In genomic region chr11:103916807-103917206, GRCm38 (mm10) we compare ENCODE assay signal across 23 mouse cellular contexts. TPM values are rescaled to one million over a fixed set of nuclear protein-coding genes. Genes with fewer than 3 reads are reported as not detected.
DNase-seq lines count a peak whose midpoint lies in the region.
"Had no signal": no experiment of that assay in that cellular context is flagged by ENCODE, and none has a peak within 500 bp of the region (broad histone marks: within the 10 kb centered on the region; RNA-seq: fewer than 3 reads in every experiment).

No protein-coding gene starts in this region.

- H3K4me3 ChIP-seq in heart, embryonic 10.5 days = no peak overlapping the region
- H3K4me3 ChIP-seq: embryonic facial prominence, embryonic 13.5 days; embryonic facial prominence, embryonic 15.5 days; erythroblast, embryonic 14.5 days; forebrain, embryonic 10.5 days; forebrain, embryonic 12.5 days had no signal

- H3K27me3 ChIP-seq in heart, embryonic 10.5 days (ENCODE audit: insufficient read depth, poor library complexity, severe bottlenecking) = no peaks in the 10 kb centered on the region
- H3K27me3 ChIP-seq: embryonic facial prominence, embryonic 13.5 days; embryonic facial prominence, embryonic 15.5 days; forebrain, embryonic 12.5 days; Patski had no signal

- WGBS in heart, embryonic 10.5 days = 81% methylated on average over 7 of the region's 7 CpGs

- DNase-seq in heart, adult 11 months = peak; percentile 52
- DNase-seq in heart, embryonic 10.5 days (ENCODE audit: low spot score) = no peak
- peak; percentile 36 to 37 for DNase-seq in right cerebral cortex, adult 2 months (ENCODE audit: low spot score in 2 of 2)
- DNase-seq in right cerebral cortex, postnatal 25 days = no peak
- peak; percentile 64 for DNase-seq in brain, adult 2 months (ENCODE audit: low read depth, low spot score)
- DNase-seq in layer of hippocampus, postnatal 10 days (ENCODE audit: low spot score in 2 of 2) = no peak
- DNase-seq: adrenal gland, adult 8-10 months; adrenal gland, postnatal 14 days; adrenal gland, postnatal 36 days; cerebellum, adult 11 months; cerebellum, adult 18-20 months; cerebellum, adult 8-10 months; cerebellum, adult 9-11 months; cerebellum, postnatal 14 days; cerebellum, postnatal 36 days; embryo, embryonic 11 days had no signal

- H3K36me3 ChIP-seq in heart, embryonic 10.5 days = peaks cover 25% of the 10 kb centered on the region

- no peaks in the 10 kb centered on the region for H3K4me1 ChIP-seq in heart, embryonic 10.5 days
- H3K4me1 ChIP-seq: embryonic facial prominence, embryonic 13.5 days; embryonic facial prominence, embryonic 15.5 days; forebrain, embryonic 10.5 days; forebrain, embryonic 12.5 days had no signal

- no peak overlapping the region for H3K27ac ChIP-seq in heart, embryonic 10.5 days
- H3K27ac ChIP-seq: embryonic facial prominence, embryonic 13.5 days; embryonic facial prominence, embryonic 15.5 days; forebrain, embryonic 10.5 days; forebrain, embryonic 12.5 days had no signal

- H3K9me3 ChIP-seq in heart, embryonic 10.5 days = no peaks in the 10 kb centered on the region
- H3K9me3 ChIP-seq: embryonic facial prominence, embryonic 13.5 days; embryonic facial prominence, embryonic 15.5 days; forebrain, embryonic 10.5 days; forebrain, embryonic 12.5 days; G1E had no signal

RNA-seq across cellular contexts. Expression of gene Nsf, which starts 37.0 kb away (rescaled TPM):
- 43.4 and 46.3 TPM in 2 replicates for polyA plus RNA-seq in heart, embryonic 10.5 days (2016; fragmentation: Nextera tagmentation; extraction: Ambion mirVana)
- 100 to 1,000 TPM; 602 to 697 TPM for total RNA-seq in layer of hippocampus, postnatal 10 days (2021)

RNA-seq across cellular contexts. Expression of gene Arf2, which starts 49.7 kb away (rescaled TPM):
- 51.8 and 53.9 TPM in 2 replicates for polyA plus RNA-seq in heart, embryonic 10.5 days (2016; fragmentation: Nextera tagmentation; extraction: Ambion mirVana)
- total RNA-seq in layer of hippocampus, postnatal 10 days (2021) = 10 to 100 TPM; 82.4 to 91.4 TPM

Comparison
In these comparisons a context has a peak if more than half of its experiments do, and no peak if none do; other contexts are left out.
1. DNase-seq: peak in heart, adult 11 months (single experiment), right cerebral cortex, adult 2 months (2 of 2) and brain, adult 2 months (single experiment); none in heart, embryonic 10.5 days (single experiment), right cerebral cortex, postnatal 25 days (single experiment) and layer of hippocampus, postnatal 10 days (0 of 2).